Mouse (Mus musculus): ENCODE results near the gene Dpf2. TPM values are rescaled to one million over a fixed set of nuclear protein-coding genes. Genes with fewer than 3 reads are reported as not detected.

Gene Dpf2
- total RNA-seq, 2 experiments from 2014 or later, result 82.5 to 95.6 TPM

Other genes starting within 250 kb of the Dpf2 start
- 10 to 100 TPM; 15.3 to 16.1 TPM for gene Sipa1, start 249.3 kb downstream of the Dpf2 start, total RNA-seq (2021)
- 10 to 100 TPM; 17.4 to 21.1 TPM for gene Map3k11, start 224.3 kb downstream of the Dpf2 start, total RNA-seq (2021)
- gene Pcnx3, start 224.1 kb downstream of the Dpf2 start, total RNA-seq (2021), result 10 to 100 TPM; 59.8 to 73.9 TPM
- not detected for gene Kcnk7, start 208.6 kb downstream of the Dpf2 start, total RNA-seq (2021)
- 10 to 100 TPM; 14.6 to 17.2 TPM for gene Ehbp1l1, start 186.7 kb downstream of the Dpf2 start, total RNA-seq (2021)
- 10 to 100 TPM; 29.3 to 32.9 TPM for gene Fam89b, start 183.4 kb downstream of the Dpf2 start, total RNA-seq (2021)
- gene Ltbp3, start 172.1 kb downstream of the Dpf2 start, total RNA-seq (2021), result 10 to 100 TPM; 23.8 to 26.8 TPM
- 10 to 100 TPM; 68.6 to 71.8 TPM for gene Scyl1, start 141.6 kb downstream of the Dpf2 start, total RNA-seq (2021)
- 10 to 100 TPM; 15.6 to 15.8 TPM for gene Frmd8, start 37.7 kb downstream of the Dpf2 start, total RNA-seq (2021)
- 1 to 10 TPM; 3.1 to 3.4 TPM for gene Slc25a45, start 35.2 kb downstream of the Dpf2 start, total RNA-seq (2021)
- 1 to 10 TPM; 3.4 TPM for gene Tigd3, start 18.9 kb downstream of the Dpf2 start, total RNA-seq (2021)
- 1 to 10 TPM; 6.3 to 6.4 TPM for gene Cdc42ep2, start 11.8 kb upstream of the Dpf2 start, total RNA-seq (2021)
- gene Pola2, start 51.2 kb upstream of the Dpf2 start, total RNA-seq (2021), result 1 to 10 TPM; 5.4 to 6.5 TPM
- not detected for gene Slc22a20, start 73.1 kb upstream of the Dpf2 start, total RNA-seq (2021)
- gene Capn1, start 102.9 kb upstream of the Dpf2 start, total RNA-seq (2021), result 10 to 100 TPM; 20.5 to 21.9 TPM
- 10 to 100 TPM; 41.8 to 45.7 TPM for gene Syvn1, start 133.6 kb upstream of the Dpf2 start, total RNA-seq (2021)
- 10 to 100 TPM; 43.1 to 47.4 TPM for gene Mrpl49, start 144.8 kb upstream of the Dpf2 start, total RNA-seq (2021)
- gene Fau, start 144.8 kb upstream of the Dpf2 start, total RNA-seq (2021), result 100 to 1,000 TPM; 588 to 687 TPM
- gene Znhit2, start 148.2 kb upstream of the Dpf2 start, total RNA-seq (2021), result 10 to 100 TPM; 38.0 to 41.5 TPM
- 10 to 100 TPM; 27.8 to 28.8 TPM for gene Tm7sf2, start 155.4 kb upstream of the Dpf2 start, total RNA-seq (2021)
- gene Vps51, start 164.2 kb upstream of the Dpf2 start, total RNA-seq (2021), result 10 to 100 TPM; 83.7 to 96.3 TPM
- gene Tmem262, start 167.0 kb upstream of the Dpf2 start, total RNA-seq (2021), result not detected
- gene Gm28374, start 169.2 kb upstream of the Dpf2 start, total RNA-seq (2021), result not detected
- 10 to 100 TPM; 37.1 to 44.2 TPM for gene Zfpl1, start 171.9 kb upstream of the Dpf2 start, total RNA-seq (2021)
- under 1 TPM in 1 of 2 experiments, not detected in 1; 0.37 TPM for gene Cdca5, start 172.0 kb upstream of the Dpf2 start, total RNA-seq (2021)
- not detected for gene AC131692.1, start 181.4 kb upstream of the Dpf2 start, total RNA-seq (2021)
- not detected for gene Naaladl1, start 192.8 kb upstream of the Dpf2 start, total RNA-seq (2021)
- gene Sac3d1, start 205.6 kb upstream of the Dpf2 start, total RNA-seq (2021), result 10 to 100 TPM; 15.5 to 17.9 TPM
- gene Snx15, start 215.3 kb upstream of the Dpf2 start, total RNA-seq (2021), result 10 to 100 TPM; 36.7 to 40.7 TPM
- gene Batf2, start 228.0 kb upstream of the Dpf2 start, total RNA-seq (2021), result under 1 TPM; 0.45 to 0.69 TPM
- 10 to 100 TPM; 75.5 to 76.1 TPM for gene Arl2, start 228.5 kb upstream of the Dpf2 start, total RNA-seq (2021)

All from layer of hippocampus, postnatal 25 days (tissue).